Mouse (Mus musculus) testis, adult 2 months (tissue): ENCODE measurements around the gene Acot1. TPM values are rescaled to one million over a fixed set of nuclear protein-coding genes. Genes with fewer than 3 reads are reported as not detected.
A peak's percentile ranks its signal among the peaks of the same experiment; 100 is the strongest.
"Not testable (repeated sequence)": the region's sequence is repeated elsewhere in the genome, so short reads cannot be mapped to it uniquely, and the experiment has no call there.

Experiments
- H3K27ac ChIP-seq: fragments of 200-500 bp; 2 replicates; pipeline ENCODE4 v1.5.1; 2012; ENCODE audit warnings: low read depth, low read length; ENCODE audit not compliant: control insufficient read depth, insufficient read depth
- H3K27me3 ChIP-seq: fragments of 200-500 bp; 2 replicates; pipeline ENCODE4 v1.6.1; 2012; ENCODE audit warnings: mild to moderate bottlenecking, low read length, moderate library complexity; ENCODE audit not compliant: control insufficient read depth, insufficient read depth
- H3K36me3 ChIP-seq: fragments of 200-500 bp; 2 replicates; pipeline ENCODE4 v1.6.1; 2012; ENCODE audit warnings: mild to moderate bottlenecking, low read length; ENCODE audit not compliant: control insufficient read depth, insufficient read depth
- H3K4me1 ChIP-seq: fragments of 200-500 bp; 2 replicates; pipeline ENCODE4 v1.6.1; 2012; ENCODE audit warnings: low read length; ENCODE audit not compliant: control insufficient read depth, insufficient read depth
- H3K4me3 ChIP-seq: fragments of 200-500 bp; 2 replicates; pipeline ENCODE4 v1.5.1; 2012; ENCODE audit warnings: low read depth, mild to moderate bottlenecking, low read length, moderate library complexity, mixed read lengths; ENCODE audit not compliant: control insufficient read depth
- CTCF ChIP-seq: fragments of 200-500 bp; IDR thresholded peaks from 2 replicates; pipeline ENCODE4 v1.5.1; 2012; ENCODE audit warnings: low read depth, mild to moderate bottlenecking, inconsistent platforms, low read length, moderate library complexity; ENCODE audit not compliant: control insufficient read depth, insufficient read depth, insufficient replicate concordance
- POLR2A ChIP-seq: fragments of 200-500 bp; IDR thresholded peaks from 2 replicates; pipeline ENCODE4 v1.6.1; 2012; ENCODE audit warnings: low read depth, mild to moderate bottlenecking, inconsistent platforms, low read length, moderate library complexity; ENCODE audit not compliant: control insufficient read depth
- polyA plus RNA-seq: library from polyadenylated mRNA; depleted of rRNA; stranded (reverse); fragments of >200 nt; gene quantifications from 2 replicates; pipeline ENCODE4 v1.2.3, GENCODE M21; 2012; rRNA removed

The Acot1 gene
- polyA plus RNA-seq = 0.73 and 1.8 TPM in 2 replicates

- not testable (repeated sequence) for H3K27ac ChIP-seq, H3K36me3 ChIP-seq, H3K4me1 ChIP-seq, H3K27me3 ChIP-seq
- H3K4me3 ChIP-seq = peak within 1 kb of the TSS; percentile 77
These were observed at the start of gene Acot1 for GRCm38 (mm10) chr12:84009171-84009965. Gene Acot1, plus strand, starts transcription at chr12:84009490.

GRCm38 (mm10) chr12:83965235-83965634 is 44.1 kb upstream of the Acot1 start:
- Histone ChIP-seq H3K4me3 (no peak overlapping the region), H3K4me1 (no peaks in the 10 kb centered on the region), H3K27me3 (no peaks in the 10 kb centered on the region), H3K36me3 (no peaks in the 10 kb centered on the region), H3K27ac (no peak overlapping the region)
- TF ChIP-seq POLR2A (no peak), CTCF (no peak)

GRCm38 (mm10) chr12:83972117-83972516 is 37.2 kb upstream of the Acot1 start:
- H3K36me3 ChIP-seq = no peaks in the 10 kb centered on the region
- no peak overlapping the region for H3K27ac ChIP-seq
- no peak overlapping the region for H3K4me3 ChIP-seq
- no peaks in the 10 kb centered on the region for H3K4me1 ChIP-seq
- no peak; the same call in 1 of the 2 replicates for TF ChIP-seq CTCF
- TF ChIP-seq POLR2A = no peak
- no peaks in the 10 kb centered on the region for H3K27me3 ChIP-seq

- peaks cover 5% of the 10 kb centered on the region for H3K4me1 ChIP-seq
- H3K4me3 ChIP-seq = peak overlapping the region; percentile 79
- no peaks in the 10 kb centered on the region for H3K27me3 ChIP-seq
- H3K27ac ChIP-seq = no peak overlapping the region
- no peaks in the 10 kb centered on the region for H3K36me3 ChIP-seq
- no peak for TF ChIP-seq POLR2A
- TF ChIP-seq CTCF = no peak
These were observed 30.4 kb upstream of the Acot1 start for GRCm38 (mm10) chr12:83978862-83979261.

GRCm38 (mm10) chr12:83981615-83982014 is 27.7 kb upstream of the Acot1 start:
- H3K36me3 ChIP-seq = no peaks in the 10 kb centered on the region
- no peak overlapping the region for H3K4me3 ChIP-seq
- TF ChIP-seq POLR2A = no peak
- TF ChIP-seq CTCF = no peak
- no peak overlapping the region for H3K27ac ChIP-seq
- peaks cover 5% of the 10 kb centered on the region for H3K4me1 ChIP-seq
- H3K27me3 ChIP-seq = no peaks in the 10 kb centered on the region

- no peaks in the 10 kb centered on the region for H3K27me3 ChIP-seq
- TF ChIP-seq POLR2A = no peak
- no peak for TF ChIP-seq CTCF
- peak within 1 kb of the TSS; percentile 80 for H3K4me3 ChIP-seq
- no peak within 1 kb of the TSS for H3K27ac ChIP-seq
- H3K4me1 ChIP-seq = peaks cover 9% of the 10 kb centered on the region
- no peaks in the 10 kb centered on the region for H3K36me3 ChIP-seq
These were observed 24.5 kb upstream of the Acot1 start, which contains the start of gene Heatr4 for GRCm38 (mm10) chr12:83984752-83985151. Gene Heatr4, minus strand, starts transcription at chr12:83984852.

- no peaks in the 10 kb centered on the region for H3K27me3 ChIP-seq
- peaks cover 6% of the 10 kb centered on the region for H3K4me1 ChIP-seq
- peak overlapping the region; percentile 51 for H3K27ac ChIP-seq
- H3K36me3 ChIP-seq = no peaks in the 10 kb centered on the region
- no peak for TF ChIP-seq CTCF
- TF ChIP-seq POLR2A = no peak
- peak overlapping the region; percentile 82 for H3K4me3 ChIP-seq
These were observed 22.1 kb upstream of the Acot1 start for GRCm38 (mm10) chr12:83987242-83987582.
